Mouse (Mus musculus) thymus, postnatal 25 days (tissue): ENCODE measurements around the gene Rsrc1.
A peak's percentile ranks its signal among the peaks of the same experiment; 100 is the strongest.

ENCODE experiments used
- DNase-seq: peaks from one replicate; pipeline ENCODE4 v3.0.0; 2022

Gene Rsrc1

DNA sequence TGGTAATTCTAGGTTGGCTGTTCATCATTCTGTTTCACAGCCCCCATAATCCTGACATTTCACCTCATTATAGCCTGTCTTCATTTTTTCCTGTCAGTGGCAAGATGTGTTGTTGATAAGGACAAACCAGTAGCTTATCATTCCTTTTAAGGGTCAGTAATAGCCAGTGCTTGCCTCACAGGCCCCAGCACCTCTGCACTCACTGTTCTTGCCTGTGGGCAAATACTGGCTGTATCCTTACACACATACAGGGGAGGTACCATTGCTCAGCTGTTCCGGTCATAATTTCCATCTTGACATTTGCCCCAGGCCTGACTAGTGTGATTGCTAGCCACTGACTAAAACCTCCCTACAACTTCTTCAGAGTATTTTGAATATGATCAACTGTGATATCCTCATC lies 302.8 kb downstream of the Rsrc1 start:
- DNase-seq, result no peak

DNA sequence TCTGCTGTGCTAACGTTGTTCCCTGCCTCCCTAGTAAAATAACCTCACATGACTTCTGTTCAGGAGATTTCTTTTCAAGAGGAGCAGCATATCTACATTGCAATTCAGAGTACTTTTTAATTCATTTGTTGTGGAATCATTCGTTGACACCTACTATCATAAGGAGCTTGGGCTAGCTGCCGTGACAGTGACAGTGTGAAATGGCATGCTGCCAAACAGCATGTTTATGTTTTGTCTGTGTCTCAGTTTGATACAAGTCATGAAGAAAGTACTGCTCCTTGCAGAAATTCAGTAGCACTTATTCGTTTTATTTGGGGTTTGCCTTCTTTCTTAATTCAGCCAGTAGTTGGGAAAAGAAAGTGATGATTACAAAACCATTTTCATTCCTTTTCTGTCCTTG lies 303.7 kb downstream of the Rsrc1 start:
- no peak for DNase-seq

DNA sequence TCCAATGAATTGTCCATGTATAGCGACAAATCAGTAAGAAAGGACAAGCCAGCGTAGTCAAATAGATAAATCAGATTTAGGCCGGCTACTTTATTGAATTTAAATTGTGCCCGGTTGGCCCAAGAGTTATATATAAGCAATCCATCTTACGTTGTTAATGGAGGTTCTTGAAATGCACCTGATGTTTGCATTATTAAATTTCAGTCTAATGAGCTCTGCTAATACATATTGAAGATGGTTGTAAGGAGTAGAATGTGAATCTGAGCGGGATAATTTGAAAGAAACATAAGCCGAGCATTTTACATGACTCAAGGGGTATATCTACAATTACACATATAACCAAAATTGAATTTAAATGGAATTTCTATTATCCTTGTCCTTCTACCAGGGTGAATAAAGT lies 307.5 kb downstream of the Rsrc1 start:
- no peak for DNase-seq

DNA sequence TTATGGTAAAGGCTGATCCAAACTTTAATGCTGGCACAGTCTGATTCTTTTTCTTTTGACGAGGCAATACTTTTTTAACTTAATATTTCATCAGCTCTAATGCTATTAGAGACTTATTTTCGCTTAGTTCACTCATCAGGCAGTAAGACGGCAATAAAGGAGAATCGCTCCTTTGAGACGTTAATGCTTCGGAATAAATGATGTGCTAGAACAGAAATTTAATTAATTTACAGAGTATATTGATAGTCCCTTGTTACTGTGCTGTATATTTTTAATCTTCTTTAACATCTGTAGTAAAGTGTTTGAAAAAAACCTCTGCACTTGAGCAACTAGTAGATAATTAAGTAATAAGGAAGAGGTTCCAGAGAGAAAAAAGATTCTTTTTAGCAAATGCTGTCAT lies 308.3 kb downstream of the Rsrc1 start:
- DNase-seq, result no peak

DNA sequence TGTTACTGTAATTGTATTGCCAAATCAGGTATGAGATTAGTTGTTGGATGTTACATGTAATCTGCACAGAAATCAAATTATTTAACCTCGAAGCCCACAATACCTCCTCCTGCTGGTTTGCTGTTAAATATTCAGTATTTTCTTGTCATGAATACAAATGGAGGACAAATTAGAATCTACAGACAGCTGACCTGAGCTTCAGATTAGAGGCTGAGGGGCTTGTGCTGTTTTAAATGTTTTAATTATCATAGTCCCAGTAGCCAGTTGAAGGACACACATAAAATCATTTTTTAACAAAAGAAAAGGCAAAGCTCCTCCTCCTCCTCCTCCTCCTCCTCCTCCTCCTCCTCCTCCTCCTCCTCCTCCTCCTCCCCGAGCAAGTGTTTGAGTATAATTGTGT lies 327.5 kb downstream of the Rsrc1 start:
- no peak for DNase-seq

DNA sequence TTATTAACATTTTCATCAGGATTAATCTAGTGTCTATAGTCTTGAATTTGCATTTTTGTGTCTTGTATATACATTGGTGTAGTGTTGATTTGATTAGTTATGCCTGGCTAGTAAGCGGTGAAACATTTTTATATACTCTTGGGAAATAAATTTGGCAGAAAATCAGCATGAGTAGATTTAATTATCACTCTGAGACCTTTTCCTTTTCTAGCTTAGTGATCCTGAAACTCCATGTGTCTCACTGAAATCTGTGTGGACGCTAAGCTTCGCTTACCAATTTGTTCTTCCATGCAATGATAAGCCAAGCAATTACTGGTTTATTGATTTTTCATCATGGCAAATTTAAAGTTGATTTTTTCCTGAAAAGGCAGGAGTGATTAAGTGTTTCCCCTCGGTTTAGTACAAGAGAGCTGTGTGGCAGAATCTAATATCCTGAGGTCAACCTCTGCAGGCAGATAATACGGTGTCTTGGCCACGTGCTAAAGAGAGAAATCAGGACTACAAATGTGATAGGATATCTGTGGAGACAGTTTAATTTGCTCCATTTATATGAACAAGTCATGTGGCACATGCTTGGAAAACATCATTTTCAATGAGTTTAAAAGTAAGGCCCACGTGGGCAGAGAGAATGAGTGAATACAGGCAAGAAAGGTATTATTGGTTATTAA lies 328.6 kb downstream of the Rsrc1 start:
- no peak for DNase-seq

DNA sequence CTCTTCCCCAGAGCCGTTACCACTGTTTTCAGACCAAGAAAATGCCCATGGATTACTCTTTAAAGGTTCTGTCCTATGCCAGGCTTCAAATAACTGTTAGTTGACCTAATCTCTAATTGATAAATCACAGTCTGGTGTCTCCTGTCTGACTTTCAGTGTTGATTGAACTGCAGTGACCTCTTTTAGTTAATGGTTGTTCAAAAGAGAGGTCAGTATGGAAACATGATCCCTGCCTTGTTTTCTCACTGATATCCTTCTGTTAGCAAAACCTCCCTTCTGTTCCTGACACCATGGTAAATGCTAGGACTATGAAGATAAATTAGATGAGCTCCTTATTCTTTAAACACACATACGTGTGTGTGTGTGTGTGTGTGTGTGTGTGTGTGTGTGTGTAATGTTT lies 330.2 kb downstream of the Rsrc1 start:
- DNase-seq, result no peak

DNA sequence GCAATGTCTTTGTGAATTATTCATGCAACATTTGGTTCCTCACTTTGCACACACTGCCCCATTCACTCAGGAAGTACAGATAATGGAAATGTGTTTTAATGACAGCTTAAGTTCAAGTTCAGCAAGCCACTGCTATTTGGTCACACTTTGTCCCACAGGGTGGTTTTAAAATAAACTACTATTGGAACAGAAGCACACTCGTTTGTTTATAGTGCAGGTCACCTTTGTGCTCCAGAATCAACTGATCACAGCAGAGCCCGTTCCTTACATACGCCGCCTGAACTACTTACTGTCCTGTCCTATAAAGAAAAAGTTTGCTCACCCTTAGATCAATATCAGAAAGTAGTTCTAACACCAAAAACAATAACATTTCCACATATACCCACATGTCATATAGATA lies 341.2 kb downstream of the Rsrc1 start:
- no peak for DNase-seq

DNA sequence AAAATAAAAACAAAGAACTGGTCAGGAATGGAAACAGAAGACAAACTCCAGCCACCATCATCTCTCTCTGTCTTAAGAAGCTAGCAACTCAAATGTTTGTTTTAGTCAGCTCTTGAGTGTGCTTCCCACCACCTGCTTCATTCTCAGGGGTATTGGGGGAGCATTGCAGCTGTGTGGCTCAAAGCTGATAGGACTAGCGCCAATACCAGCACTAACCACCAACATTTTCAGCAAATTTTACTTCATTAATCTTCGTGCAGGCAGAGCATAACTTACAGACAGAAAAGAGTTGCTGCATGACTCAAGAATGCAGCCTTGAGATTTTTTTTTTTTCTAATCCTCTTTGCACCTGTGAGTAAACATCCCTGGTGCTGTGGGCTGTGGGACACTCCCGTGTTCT lies 358.4 kb downstream of the Rsrc1 start:
- no peak for DNase-seq

DNA sequence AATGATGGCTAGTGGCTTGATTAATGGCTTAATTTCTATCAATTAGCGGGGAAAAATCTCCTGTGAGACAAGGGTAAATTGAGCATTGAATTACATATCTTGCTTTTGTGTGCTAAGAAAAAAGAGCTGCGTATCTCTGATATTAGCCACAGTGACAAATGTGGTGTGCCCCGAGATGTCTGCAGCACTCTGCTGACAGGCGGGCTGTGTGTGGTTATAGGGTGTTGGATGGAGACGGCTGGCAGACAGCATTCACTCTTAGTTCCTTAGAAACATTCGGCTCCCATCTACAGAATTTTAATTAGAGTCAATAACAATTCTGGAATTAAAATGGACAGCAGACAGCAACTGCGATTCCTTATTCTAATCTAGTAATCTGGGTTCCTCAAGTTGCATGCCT lies 359.7 kb downstream of the Rsrc1 start:
- no peak for DNase-seq

DNA sequence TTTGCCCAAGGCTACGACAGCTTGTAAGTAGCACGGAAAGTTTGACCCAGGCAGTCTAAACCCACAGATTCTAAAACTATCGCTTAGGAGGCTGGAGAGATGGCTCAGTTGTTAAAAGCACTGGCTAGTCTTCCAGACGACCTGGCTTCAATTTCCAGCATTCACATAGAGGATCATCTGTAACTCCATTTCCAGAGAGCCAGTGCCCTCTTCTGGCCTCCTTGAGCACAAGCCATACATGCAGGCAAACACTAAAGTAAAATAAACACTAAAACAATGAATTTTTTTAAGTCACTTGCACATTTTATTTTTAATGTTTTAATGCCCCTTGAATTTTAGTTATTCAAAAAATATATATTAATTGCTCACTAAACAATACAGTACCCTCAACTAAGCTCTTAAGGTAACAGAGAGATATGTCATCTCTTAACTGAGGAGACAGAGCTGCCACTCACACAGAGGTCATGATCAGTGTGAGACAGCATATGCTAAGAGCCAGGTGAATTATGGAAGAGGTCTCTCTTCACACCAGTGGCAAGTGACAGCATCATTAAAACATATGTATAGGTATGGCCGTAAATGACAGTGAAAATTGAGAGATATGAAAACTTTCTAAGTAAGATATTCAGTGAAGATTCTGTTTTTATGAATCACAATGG lies 361.9 kb downstream of the Rsrc1 start:
- DNase-seq, result no peak

DNA sequence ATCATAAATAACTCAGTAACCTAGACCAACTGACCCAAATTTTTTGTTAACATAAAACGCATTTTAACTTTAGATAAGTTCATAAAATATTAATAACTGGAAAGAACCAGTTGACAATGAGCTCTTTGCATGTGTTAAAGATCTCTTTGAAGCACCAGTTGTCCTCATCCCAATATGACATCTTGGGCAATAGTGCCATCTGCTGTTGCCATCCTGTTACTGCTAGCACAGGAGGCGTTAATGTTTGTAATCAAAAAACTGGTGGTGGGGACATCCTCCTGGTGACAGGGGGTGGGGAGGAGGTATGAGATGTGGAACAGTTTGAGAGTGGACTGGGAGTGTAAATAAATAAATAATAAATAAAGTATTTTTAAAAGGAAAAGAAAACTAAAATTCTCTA lies 363.4 kb downstream of the Rsrc1 start:
- DNase-seq, result peak; percentile 45

DNA sequence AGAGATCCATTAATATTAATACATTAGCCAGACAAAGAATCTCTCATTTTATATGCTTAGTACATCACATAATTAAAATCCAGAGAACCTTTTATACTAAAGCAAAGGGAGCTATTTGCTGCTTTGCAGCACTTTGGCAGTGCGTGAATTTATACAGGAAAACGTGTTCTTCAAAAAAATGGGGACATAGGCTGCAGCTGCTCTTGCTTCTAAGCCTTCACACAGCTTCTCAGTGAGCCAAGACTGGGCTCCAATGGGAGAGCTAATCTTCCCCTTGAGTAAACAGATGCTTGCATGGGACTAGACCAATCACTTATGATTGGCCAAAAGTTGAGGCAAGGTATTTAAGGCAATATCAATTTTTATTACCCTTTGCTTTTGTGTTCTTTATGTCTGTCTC lies 365.5 kb downstream of the Rsrc1 start:
- DNase-seq, result no peak

DNA sequence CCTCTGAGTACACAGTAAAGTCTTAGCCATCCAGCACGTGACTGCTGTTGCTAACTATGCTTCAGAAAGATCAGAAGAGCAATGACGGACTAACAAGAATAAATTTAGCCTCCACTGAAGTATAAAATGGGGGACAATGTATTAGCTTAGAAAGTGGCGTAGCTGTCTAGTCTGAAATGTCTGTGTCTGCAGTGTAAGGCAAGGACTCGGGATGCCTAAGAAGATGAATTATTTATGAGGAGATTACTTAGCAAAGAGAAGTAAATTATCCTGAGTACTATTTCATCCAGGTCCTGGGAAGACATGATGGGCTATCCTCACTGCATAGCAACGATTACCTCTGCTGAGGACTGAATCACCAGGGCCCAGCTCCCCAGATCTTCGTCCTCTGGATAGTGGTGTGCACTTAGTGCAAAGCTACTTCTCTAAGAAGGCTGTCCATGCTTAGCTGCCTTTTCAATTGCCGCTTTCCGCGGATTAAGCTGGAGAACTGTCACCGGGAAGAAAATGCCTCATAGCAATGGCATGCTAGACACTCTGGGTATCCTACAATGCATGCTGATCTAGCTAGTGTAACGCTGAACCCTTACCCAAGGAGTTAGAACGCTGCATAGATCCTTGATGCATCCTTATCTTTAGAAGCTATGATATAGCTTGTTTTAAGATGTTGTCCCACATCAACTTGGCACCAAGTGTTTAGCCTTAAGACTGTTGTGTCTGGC lies 370.4 kb downstream of the Rsrc1 start:
- DNase-seq, result no peak

DNA sequence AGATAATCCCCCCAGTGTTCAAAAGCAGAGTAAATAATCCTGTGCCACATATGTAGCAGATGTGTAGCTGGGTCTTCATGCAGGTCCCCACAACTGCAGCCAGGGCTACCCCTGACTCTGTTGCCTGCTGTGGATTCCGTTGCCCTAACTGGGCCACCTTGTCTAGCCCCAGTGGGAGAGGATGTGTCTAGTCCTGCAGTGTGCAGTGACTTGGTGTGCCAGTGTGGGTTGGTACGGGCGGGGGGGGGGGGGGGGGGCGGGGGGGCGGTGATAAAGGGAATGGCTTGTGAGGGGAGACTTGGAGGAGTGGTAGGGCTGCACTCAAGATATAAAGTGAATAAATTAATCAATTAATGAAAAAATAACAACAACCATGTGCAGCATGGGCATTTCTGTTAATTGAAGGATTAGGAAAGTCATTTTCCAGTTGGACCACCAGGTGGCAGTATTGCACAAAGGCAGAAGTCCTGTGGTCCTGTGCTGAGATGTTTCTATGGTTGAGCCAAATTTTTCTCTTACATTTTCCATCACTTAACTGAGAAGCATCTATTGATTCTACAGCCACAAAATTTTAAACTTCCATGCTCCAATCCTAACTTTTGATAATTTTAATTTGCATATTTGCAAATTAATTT lies 371.1 kb downstream of the Rsrc1 start:
- DNase-seq, result peak; percentile 33

DNA sequence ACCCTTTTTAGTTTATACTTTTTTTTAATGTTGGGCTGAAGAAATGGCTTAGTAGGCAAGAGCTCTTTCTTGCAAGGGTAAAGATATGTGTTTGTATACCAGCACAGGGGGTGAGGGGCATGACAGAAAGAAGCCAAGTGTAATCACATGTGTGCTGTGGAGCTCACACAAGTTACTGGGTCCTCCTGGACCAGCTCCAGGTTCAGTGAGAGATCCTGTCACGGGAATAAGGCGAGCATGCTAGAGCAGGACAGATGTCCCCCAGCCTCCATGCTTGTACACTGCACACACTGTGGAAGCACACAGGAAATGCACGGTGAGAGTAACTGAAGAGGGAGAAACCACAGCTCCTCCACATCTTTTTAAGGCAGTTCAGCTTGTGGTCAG lies 371.6 kb downstream of the Rsrc1 start:
- no peak for DNase-seq

DNA sequence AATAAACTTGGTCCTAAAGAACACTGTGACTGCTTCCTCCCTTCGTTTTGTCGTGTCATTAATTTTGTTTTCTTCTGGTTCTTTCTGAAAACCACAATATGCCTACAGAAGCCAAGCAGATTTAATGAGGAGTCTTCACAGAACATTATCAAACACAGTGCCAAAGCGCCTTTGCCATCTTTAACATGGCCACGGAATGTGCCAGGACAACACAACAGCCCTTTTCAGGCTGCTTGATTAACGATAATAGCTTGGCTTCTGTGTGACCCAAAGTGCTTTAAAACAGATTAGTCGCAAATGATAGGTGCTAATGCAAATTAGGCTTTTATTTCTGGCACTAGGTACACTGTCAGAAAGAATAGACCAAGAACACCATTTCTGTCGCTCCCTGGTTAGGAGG lies 377.2 kb downstream of the Rsrc1 start:
- DNase-seq, result no peak

DNA sequence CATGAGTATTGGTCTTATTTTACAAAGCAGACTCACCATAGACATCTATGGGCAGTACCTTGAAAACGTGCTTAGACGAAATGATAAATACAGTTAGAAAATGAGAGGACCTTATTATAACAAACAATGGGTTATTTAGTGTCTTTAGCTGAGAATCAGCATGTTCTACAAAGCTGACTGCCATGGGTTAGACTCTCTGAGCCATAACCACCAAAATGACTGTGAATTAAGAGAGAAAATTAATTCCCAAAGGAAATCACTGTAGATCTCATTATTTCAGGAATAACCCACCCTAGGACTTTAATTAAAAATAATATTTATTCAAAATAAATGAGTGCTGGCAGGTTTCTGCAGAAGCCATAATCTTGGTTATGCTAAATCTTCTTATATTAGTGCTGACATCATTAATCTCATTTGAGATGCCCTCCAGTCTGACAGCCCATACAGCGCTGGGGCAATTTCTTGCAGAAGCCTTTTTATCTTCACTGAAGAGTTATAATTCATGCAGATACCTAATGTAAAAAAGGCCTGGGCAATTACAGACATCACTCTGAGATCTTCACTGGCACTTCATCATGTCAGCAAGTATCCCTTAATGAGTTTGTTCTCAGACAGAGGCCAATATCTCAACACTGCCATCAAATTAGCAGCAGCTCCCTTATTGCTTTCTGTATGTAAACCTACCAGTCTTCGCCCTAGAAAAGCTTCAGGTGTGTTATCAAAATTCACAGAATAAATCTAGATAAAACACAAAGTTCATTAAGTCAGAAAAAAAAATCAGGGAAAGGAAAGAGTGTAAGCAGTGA lies 385.1 kb downstream of the Rsrc1 start:
- DNase-seq, result no peak

DNA sequence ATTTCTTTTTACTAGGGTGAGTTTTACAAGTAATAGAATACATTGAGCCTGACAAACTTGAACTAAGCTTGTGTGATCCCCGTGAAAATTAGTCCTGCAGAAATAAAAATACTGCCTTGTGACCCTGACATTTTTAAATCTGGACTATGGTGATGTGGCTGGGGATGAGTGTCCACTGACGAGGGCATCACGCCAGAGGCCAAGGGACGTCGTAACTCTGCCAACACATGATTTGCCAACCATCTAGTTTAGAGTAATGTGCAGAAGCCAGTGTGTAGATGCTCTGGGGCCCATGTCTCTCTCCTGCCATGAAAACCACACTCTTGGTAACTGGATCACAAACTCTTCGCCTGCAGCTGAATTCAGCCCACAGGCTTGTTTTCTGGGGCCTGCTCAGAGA lies 386.3 kb downstream of the Rsrc1 start:
- no peak for DNase-seq

DNA sequence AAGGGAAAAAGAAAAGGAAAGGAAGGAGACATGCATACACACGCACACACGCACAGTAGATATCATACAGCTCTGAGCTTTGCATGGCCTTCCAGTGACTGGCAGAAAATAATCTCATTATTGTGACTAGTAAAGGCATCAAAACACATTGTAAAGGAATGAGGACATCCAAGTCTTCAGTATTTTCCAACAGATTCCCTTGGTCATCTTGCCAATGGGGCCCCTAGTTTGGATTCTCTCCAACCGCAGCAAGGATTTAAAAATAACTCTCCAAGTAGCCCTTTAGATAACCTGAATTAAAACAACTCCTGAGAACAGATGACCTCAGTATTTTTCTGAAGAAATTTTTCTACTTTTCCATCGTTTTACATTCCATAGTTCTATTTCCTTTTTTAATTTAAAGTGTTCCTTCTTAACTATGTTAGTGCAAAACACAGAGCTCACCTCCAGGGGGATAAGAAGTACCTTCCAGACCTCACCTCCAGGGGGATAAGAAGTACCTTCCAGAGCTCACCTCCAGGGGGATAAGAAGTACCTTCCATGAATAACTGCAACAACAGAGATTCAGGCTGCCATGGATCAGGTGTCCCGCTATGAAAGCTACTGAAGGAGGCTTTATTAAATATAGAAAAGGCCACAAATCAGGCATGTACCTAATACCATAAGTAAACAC lies 388.4 kb downstream of the Rsrc1 start:
- no peak for DNase-seq

DNA sequence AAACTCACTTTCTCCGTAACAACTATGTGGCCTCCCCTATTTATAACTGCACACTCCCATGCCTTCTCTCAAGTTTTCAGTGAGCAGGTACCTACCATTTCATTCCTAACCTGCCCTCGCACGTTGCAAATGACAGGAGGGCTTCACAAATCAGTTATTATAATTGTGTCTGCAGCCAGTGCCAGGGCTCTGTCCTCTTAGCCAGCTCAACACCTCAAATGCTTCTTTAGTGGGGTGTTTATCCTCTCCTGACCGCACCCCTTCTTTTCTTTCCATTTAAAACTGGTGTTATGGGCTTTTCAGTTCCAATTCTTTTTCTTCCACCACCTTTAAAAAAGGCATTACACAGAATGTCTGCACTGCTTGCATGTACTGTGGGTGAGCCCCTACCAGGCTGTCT lies 391.0 kb downstream of the Rsrc1 start:
- DNase-seq, result no peak

DNA sequence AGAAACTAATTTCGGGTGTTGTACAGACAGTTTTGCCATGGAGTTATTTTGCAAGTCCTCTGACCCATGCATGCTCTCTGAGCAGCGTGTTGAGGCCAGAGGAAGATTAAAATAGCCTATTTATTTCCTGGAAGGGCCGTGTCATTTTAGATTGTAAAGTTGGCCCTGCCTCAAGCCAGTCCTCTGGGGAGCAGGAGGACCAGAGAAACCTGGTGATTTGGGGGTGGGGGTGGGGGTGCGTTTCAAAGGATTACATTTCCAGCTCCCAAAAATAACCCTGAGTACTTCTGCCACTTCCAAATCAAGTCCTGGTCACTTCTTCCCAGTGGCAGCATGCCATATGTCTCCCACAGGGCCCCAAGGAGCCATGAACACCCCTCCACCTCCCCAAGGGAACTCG lies 391.6 kb downstream of the Rsrc1 start:
- DNase-seq, result no peak

DNA sequence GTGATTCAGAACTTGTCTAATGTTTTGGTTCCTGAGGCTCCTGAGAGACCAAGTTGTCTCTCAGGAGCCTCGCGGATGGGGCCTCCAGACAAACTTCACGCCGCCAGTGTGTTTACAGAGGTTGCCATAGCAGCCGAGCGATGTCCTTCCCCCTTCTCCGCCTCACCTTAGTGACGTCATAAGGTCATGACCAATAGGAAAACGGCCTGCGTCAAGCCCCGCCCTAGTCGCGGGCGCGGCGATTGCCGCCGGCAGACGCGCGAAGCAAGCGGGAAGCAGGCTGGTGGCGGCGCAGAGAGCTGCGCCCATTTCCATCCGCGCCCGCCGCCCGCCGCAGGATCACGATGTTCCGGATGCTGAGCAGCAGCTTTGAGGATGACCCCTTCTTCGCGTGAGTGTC lies 392.7 kb downstream of the Rsrc1 start, which contains the start of gene Mlf1:
Mlf1 (plus strand) TSS at position 226 of the 400 bp plus-strand sequence.
- peak; percentile 86 for DNase-seq
